12 mouse cellular contexts compared by ENCODE assay signal in genomic region chr11:102146531-102146930, GRCm38 (mm10). TPM values are rescaled to one million over a fixed set of nuclear protein-coding genes. Genes with fewer than 3 reads are reported as not detected.
A peak's percentile ranks its signal among the peaks of the same experiment; 100 is the strongest.
DNase-seq lines count a peak whose midpoint lies in the region; ATAC-seq and TF ChIP-seq lines count a peak whose summit lies in the region.
"Had no signal": no experiment of that assay in that cellular context is flagged by ENCODE, and none has a peak within 500 bp of the region (broad histone marks: within the 10 kb centered on the region; RNA-seq: fewer than 3 reads in every experiment).

No protein-coding gene starts in this region.

- no peak overlapping the region for H3K9ac ChIP-seq in kidney, embryonic 14.5 days (ENCODE audit: low read depth, low read length)
- peak overlapping the region; percentile 59 for H3K9ac ChIP-seq in liver, embryonic 16.5 days (ENCODE audit: low read depth, low read length)
- H3K9ac ChIP-seq: midbrain, embryonic 12.5 days had no signal

- 0 out of 2 replicates have a peak overlapping the region, but pooled peaks have one; percentile 34 for H3K4me3 ChIP-seq in kidney, embryonic 14.5 days (ENCODE audit: low read length)
- H3K4me3 ChIP-seq in bone marrow, adult 2 months (replicated peaks; ENCODE audit: control insufficient read depth, low read depth, low read length): peak overlapping the region; percentile 30
- H3K4me3 ChIP-seq in liver, embryonic 16.5 days (ENCODE audit: low read depth, low read length): peak overlapping the region; percentile 65
- H3K4me3 ChIP-seq: midbrain, embryonic 12.5 days had no signal

- TF ChIP-seq POLR2A in bone marrow, adult 2 months (IDR thresholded peaks at IDR 0.05; ENCODE audit: borderline replicate concordance, control insufficient read depth, low read depth, low read length): no peak

- H3K27ac ChIP-seq in kidney, embryonic 14.5 days (ENCODE audit: low read depth, low read length): no peak overlapping the region
- H3K27ac ChIP-seq in bone marrow, adult 2 months (ENCODE audit: control insufficient read depth, insufficient read depth, low read depth, low read length, poor library complexity): no peak overlapping the region
- peak overlapping the region; percentile 63 for H3K27ac ChIP-seq in liver, embryonic 16.5 days (ENCODE audit: low read length)
- H3K27ac ChIP-seq: midbrain, embryonic 12.5 days had no signal

- no peak for ATAC-seq in kidney, embryonic 14.5 days (ENCODE audit: low FRiP score, low TSS enrichment)
- peak; percentile 37; the same call in 1 of the 2 replicates for ATAC-seq in erythroblast, adult 5-6 weeks (replicated peaks; ENCODE audit: low FRiP score, poor library complexity, severe bottlenecking)
- ATAC-seq in liver, embryonic 16.5 days (ENCODE audit: low read depth): no peak

- no peak for TF ChIP-seq CTCF in bone marrow, adult 2 months (IDR thresholded peaks at IDR 0.05; ENCODE audit: control insufficient read depth, insufficient read depth, low read length)

- no peaks in the 10 kb centered on the region for H3K36me3 ChIP-seq in kidney, embryonic 14.5 days (ENCODE audit: control insufficient read depth, insufficient read depth, low read length)
- H3K36me3 ChIP-seq in liver, embryonic 16.5 days (ENCODE audit: control insufficient read depth, insufficient read depth): no peaks in the 10 kb centered on the region
- H3K36me3 ChIP-seq: midbrain, embryonic 12.5 days had no signal

- H3K4me1 ChIP-seq in kidney, embryonic 14.5 days (ENCODE audit: control insufficient read depth, insufficient read depth, low read length): peaks cover 11% of the 10 kb centered on the region
- peaks cover 1% of the 10 kb centered on the region; the same call in 1 of the 2 replicates for H3K4me1 ChIP-seq in bone marrow, adult 2 months (ENCODE audit: control insufficient read depth, insufficient read depth, low read length)
- peaks cover 24% of the 10 kb centered on the region for H3K4me1 ChIP-seq in liver, embryonic 16.5 days (ENCODE audit: control insufficient read depth, low read depth, low read length)

- no peak overlapping the region for H3K4me2 ChIP-seq in kidney, embryonic 14.5 days (replicated peaks; ENCODE audit: low read depth, low read length)
- peak overlapping the region; percentile 80 for H3K4me2 ChIP-seq in liver, embryonic 16.5 days (ENCODE audit: low read depth, low read length)

- H3K27me3 ChIP-seq in kidney, embryonic 14.5 days (ENCODE audit: control insufficient read depth, insufficient read depth, low read length): peaks cover 53% of the 10 kb centered on the region
- peaks cover 43% of the 10 kb centered on the region for H3K27me3 ChIP-seq in liver, embryonic 16.5 days (ENCODE audit: control insufficient read depth, insufficient read depth, low read depth, low read length)

- WGBS in kidney, embryonic 14.5 days: 12% methylated on average over 15 of the region's 17 CpGs
- WGBS in bone marrow, adult 2 months: 10% methylated on average over 17 of the region's 17 CpGs
- 8% methylated on average over 17 of the region's 17 CpGs for WGBS in liver, embryonic 16.5 days (ENCODE audit: insufficient replicate concordance)

- H3K9me3 ChIP-seq in kidney, embryonic 14.5 days (ENCODE audit: control insufficient read depth, low read length): no peaks in the 10 kb centered on the region
- H3K9me3 ChIP-seq in liver, embryonic 16.5 days (replicated peaks; ENCODE audit: control insufficient read depth, low read length): no peaks in the 10 kb centered on the region
- H3K9me3 ChIP-seq: midbrain, embryonic 12.5 days had no signal

- DNase-seq in kidney, postnatal 25 days: no peak
- DNase-seq in adipocyte (ENCODE audit: low spot score): no peak
- DNase-seq in left cerebral cortex, adult 9 months (ENCODE audit: low spot score in 2 of 2): no peak
- DNase-seq in frontal cortex, postnatal 14 days (ENCODE audit: low spot score in 2 of 2): no peak
- DNase-seq: cerebellum, postnatal 36 days had no signal

RNA-seq across cellular contexts. Expression of gene Nags, which starts 1.2 kb away (rescaled TPM):
- 0.09 TPM in 1 of 2 replicates, not detected in the other for polyA plus RNA-seq in kidney, embryonic 14.5 days (2014; fragmentation: Nextera tagmentation; extraction: Ambion mirVana)
- not detected in 2 replicates for polyA plus RNA-seq in bone marrow, adult 2 months (2011; ENCODE audit: insufficient read depth, insufficient read length, low replicate concordance, missing spikeins)
- total RNA-seq in erythroblast, adult 5-6 weeks (2015; ENCODE audit: low replicate concordance): not detected in 2 replicates
- 0.43 and 1.5 TPM in 2 replicates for total RNA-seq in erythroblast, adult 5-6 weeks (2017; ENCODE audit: low replicate concordance)
- 19.0 and 19.2 TPM in 2 replicates for polyA plus RNA-seq in liver, embryonic 16.5 days (2015; fragmentation: Nextera tagmentation; extraction: Ambion mirVana)
- total RNA-seq: gastrocnemius, adult 18-20 months; left cerebral cortex, adult 18-20 months had no signal
- polyA plus RNA-seq: midbrain, embryonic 12.5 days had no signal

RNA-seq across cellular contexts. Expression of gene Tmem101, which starts 9.7 kb away (rescaled TPM):
- polyA plus RNA-seq in kidney, embryonic 14.5 days (2014; fragmentation: Nextera tagmentation; extraction: Ambion mirVana): 26.5 and 28.2 TPM in 2 replicates
- polyA plus RNA-seq in bone marrow, adult 2 months (2011; ENCODE audit: insufficient read depth, insufficient read length, low replicate concordance, missing spikeins): 6.8 and 10.3 TPM in 2 replicates
- total RNA-seq in erythroblast, adult 5-6 weeks (2015; ENCODE audit: low replicate concordance): 0.96 and 3.8 TPM in 2 replicates
- 3.1 and 4.0 TPM in 2 replicates for total RNA-seq in erythroblast, adult 5-6 weeks (2017; ENCODE audit: low replicate concordance)
- polyA plus RNA-seq in liver, embryonic 16.5 days (2015; fragmentation: Nextera tagmentation; extraction: Ambion mirVana): 9.0 and 9.9 TPM in 2 replicates

RNA-seq across cellular contexts. Expression of gene Lsm12, which starts 38.6 kb away (rescaled TPM):
- 93.9 and 106 TPM in 2 replicates for polyA plus RNA-seq in kidney, embryonic 14.5 days (2014; fragmentation: Nextera tagmentation; extraction: Ambion mirVana)
- polyA plus RNA-seq in bone marrow, adult 2 months (2011; ENCODE audit: insufficient read depth, insufficient read length, low replicate concordance, missing spikeins): 40.1 and 43.4 TPM in 2 replicates
- total RNA-seq in erythroblast, adult 5-6 weeks (2015; ENCODE audit: low replicate concordance): 48.3 and 48.8 TPM in 2 replicates
- 22.7 and 28.8 TPM in 2 replicates for total RNA-seq in erythroblast, adult 5-6 weeks (2017; ENCODE audit: low replicate concordance)
- polyA plus RNA-seq in liver, embryonic 16.5 days (2015; fragmentation: Nextera tagmentation; extraction: Ambion mirVana): 51.2 and 52.5 TPM in 2 replicates

RNA-seq across cellular contexts. Expression of gene Pyy, which starts 38.9 kb away (rescaled TPM):
- not detected in 2 replicates for polyA plus RNA-seq in kidney, embryonic 14.5 days (2014; fragmentation: Nextera tagmentation; extraction: Ambion mirVana)
- polyA plus RNA-seq in bone marrow, adult 2 months (2011; ENCODE audit: insufficient read depth, insufficient read length, low replicate concordance, missing spikeins): not detected in 2 replicates
- not detected in 2 replicates for total RNA-seq in erythroblast, adult 5-6 weeks (2015; ENCODE audit: low replicate concordance)
- total RNA-seq in erythroblast, adult 5-6 weeks (2017; ENCODE audit: low replicate concordance): not detected in 2 replicates
- polyA plus RNA-seq in liver, embryonic 16.5 days (2015; fragmentation: Nextera tagmentation; extraction: Ambion mirVana): 1.1 TPM in 1 of 2 replicates, not detected in the other
- total RNA-seq: gastrocnemius, adult 18-20 months; left cerebral cortex, adult 18-20 months had no signal
- polyA plus RNA-seq: midbrain, embryonic 12.5 days had no signal

RNA-seq across cellular contexts. Expression of gene G6pc3, which starts 42.9 kb away (rescaled TPM):
- 42.5 and 50.6 TPM in 2 replicates for polyA plus RNA-seq in kidney, embryonic 14.5 days (2014; fragmentation: Nextera tagmentation; extraction: Ambion mirVana)
- polyA plus RNA-seq in bone marrow, adult 2 months (2011; ENCODE audit: insufficient read depth, insufficient read length, low replicate concordance, missing spikeins): 13.9 and 26.5 TPM in 2 replicates
- total RNA-seq in erythroblast, adult 5-6 weeks (2015; ENCODE audit: low replicate concordance): 16.3 and 21.7 TPM in 2 replicates
- 4.7 and 9.8 TPM in 2 replicates for total RNA-seq in erythroblast, adult 5-6 weeks (2017; ENCODE audit: low replicate concordance)
- 7.7 and 8.2 TPM in 2 replicates for polyA plus RNA-seq in liver, embryonic 16.5 days (2015; fragmentation: Nextera tagmentation; extraction: Ambion mirVana)

Comparison
In these comparisons a context has a peak if more than half of its experiments do, and no peak if none do; other contexts are left out.
1. RNA of gene Nags, which starts 1.2 kb away (polyA plus RNA-seq): 19.0 to 19.2 TPM in liver, embryonic 16.5 days; not detected in bone marrow, adult 2 months and 0.09 TPM in kidney, embryonic 14.5 days; every median in the first group is over 10 times any median in the second.
2. Peak in every context shown above with its lines, with median percentiles within 50 percentile points of each other: H3K4me3 ChIP-seq.